11 mouse cellular contexts compared by ENCODE assay signal in genomic region chr14:119965842-119966483, GRCm38 (mm10).
DNase-seq lines count a peak whose midpoint lies in the region; ATAC-seq and TF ChIP-seq lines count a peak whose summit lies in the region.
"Had no signal": no experiment of that assay in that cellular context is flagged by ENCODE, and none has a peak within 500 bp of the region (broad histone marks: within the 10 kb centered on the region; RNA-seq: fewer than 3 reads in every experiment).

No protein-coding gene starts in this region.

- no peak for ATAC-seq in heart, embryonic 11.5 days (replicated peaks; ENCODE audit: insufficient number of reproducible peaks, low FRiP score, low TSS enrichment)
- ATAC-seq in megakaryocyte-erythroid progenitor cell, adult 5-6 weeks (replicated peaks; ENCODE audit: low FRiP score, low TSS enrichment, poor library complexity, severe bottlenecking) = no peak

- no peaks in the 10 kb centered on the region for H3K36me3 ChIP-seq in heart, embryonic 11.5 days (ENCODE audit: control insufficient read depth, insufficient read depth, low read length)

- H3K4me3 ChIP-seq in heart, embryonic 11.5 days (ENCODE audit: low read depth, low read length) = no peak overlapping the region
- H3K4me3 ChIP-seq in gastrocnemius, adult 2 months = no peak overlapping the region
- H3K4me3 ChIP-seq: erythroblast, embryonic 14.5 days had no signal

- no peak overlapping the region for H3K9ac ChIP-seq in heart, embryonic 11.5 days (ENCODE audit: low read depth, low read length)

- no peak overlapping the region for H3K4me2 ChIP-seq in heart, embryonic 11.5 days

- H3K9me3 ChIP-seq in heart, embryonic 11.5 days (replicated peaks; ENCODE audit: control insufficient read depth, low read length) = no peaks in the 10 kb centered on the region

- intact Hi-C loops in gastrocnemius, adult 2 months (cut with DNase I) = no loop called here

- 80% methylated on average over 11 of the region's 11 CpGs for WGBS in heart, embryonic 11.5 days (ENCODE audit: insufficient replicate concordance)

- H3K27ac ChIP-seq in heart, embryonic 11.5 days (ENCODE audit: low read depth, low read length) = no peak overlapping the region
- no peak overlapping the region for H3K27ac ChIP-seq in gastrocnemius, adult 2 months

- no peaks in the 10 kb centered on the region for H3K27me3 ChIP-seq in heart, embryonic 11.5 days (ENCODE audit: control insufficient read depth, insufficient read depth, low read length)
- H3K27me3 ChIP-seq: CH12.LX had no signal

- no peaks in the 10 kb centered on the region for H3K4me1 ChIP-seq in heart, embryonic 11.5 days (ENCODE audit: control insufficient read depth, insufficient read depth, low read length)

- no peak for TF ChIP-seq CTCF in gastrocnemius, adult 2 months (IDR thresholded peaks at IDR 0.05)

- DNase-seq in heart, adult 18-20 months = peak; percentile 5 to 7
- DNase-seq in ovary, adult 18-20 months (ENCODE audit: low spot score) = peak; percentile 8
- DNase-seq in ovary, postnatal 10 days (ENCODE audit: low spot score) = no peak
- peak; percentile 29 to 36 for DNase-seq in layer of hippocampus, adult 8-10 months (ENCODE audit: low spot score in 2 of 2)
- peak; percentile 64 for DNase-seq in right cerebral cortex, postnatal 4 days
- no peak for DNase-seq in gastrocnemius, adult 2 months
- DNase-seq: adrenal gland, postnatal 14 days had no signal

Comparison
In these comparisons a context has a peak if more than half of its experiments do, and no peak if none do; other contexts are left out.
1. DNase-seq: peak in heart, adult 18-20 months (2 of 2), ovary, adult 18-20 months (single experiment), layer of hippocampus, adult 8-10 months (2 of 2) and right cerebral cortex, postnatal 4 days (single experiment); none in ovary, postnatal 10 days (single experiment) and gastrocnemius, adult 2 months (single experiment).